Mouse (Mus musculus): ENCODE results near the gene Hoxc9.

Hoxc9 gene

GRCm38 (mm10) chr15:102967511-102968397 is 8.5 kb upstream of the Hoxc9 start:
- TF ChIP-seq NANOG (IDR thresholded peaks at IDR 0.05; ENCODE audit: borderline replicate concordance, low read length) (no peak), POU5F1 (IDR thresholded peaks at IDR 0.05; ENCODE audit: borderline replicate concordance, low read length) (no peak), CTCF (conservative IDR thresholded peaks at IDR 0.05; ENCODE audit: low read length) (no peak)
- Histone ChIP-seq H3K27me3 (ENCODE audit: insufficient read depth, low read length) (peaks cover 97% of the 10 kb centered on the region), H3K36me3 (ENCODE audit: insufficient read depth, low read length) (no peaks in the 10 kb centered on the region), H3K4me1 (replicated peaks; ENCODE audit: low read depth, low read length) (peaks cover 46% of the 10 kb centered on the region), H3K9me3 (ENCODE audit: low read length) (peaks cover 5% of the 10 kb centered on the region; the same call in 1 of the 2 replicates), H3K4me3 (replicated peaks; ENCODE audit: low read length) (peak overlapping the region; percentile 65)

GRCm38 (mm10) chr15:102969296-102969695 is 6.9 kb upstream of the Hoxc9 start:
- Histone ChIP-seq H3K27me3 (ENCODE audit: insufficient read depth, low read length) (peaks cover 97% of the 10 kb centered on the region), H3K4me1 (replicated peaks; ENCODE audit: low read depth, low read length) (peaks cover 42% of the 10 kb centered on the region), H3K4me3 (replicated peaks; ENCODE audit: low read length) (no peak overlapping the region), H3K36me3 (ENCODE audit: insufficient read depth, low read length) (no peaks in the 10 kb centered on the region), H3K9me3 (ENCODE audit: low read length) (peaks cover 13% of the 10 kb centered on the region; the same call in 1 of the 2 replicates)
- TF ChIP-seq POU5F1 (IDR thresholded peaks at IDR 0.05; ENCODE audit: borderline replicate concordance, low read length) (no peak), CTCF (conservative IDR thresholded peaks at IDR 0.05; ENCODE audit: low read length) (no peak), NANOG (IDR thresholded peaks at IDR 0.05; ENCODE audit: borderline replicate concordance, low read length) (no peak)

GRCm38 (mm10) chr15:102970740-102971139 is 5.5 kb upstream of the Hoxc9 start:
- peaks cover 38% of the 10 kb centered on the region for H3K4me1 ChIP-seq (replicated peaks; ENCODE audit: low read depth, low read length)
- peaks cover 96% of the 10 kb centered on the region for H3K27me3 ChIP-seq (ENCODE audit: insufficient read depth, low read length)
- H3K4me3 ChIP-seq (replicated peaks; ENCODE audit: low read length), result no peak overlapping the region
- peaks cover 13% of the 10 kb centered on the region; the same call in 1 of the 2 replicates for H3K9me3 ChIP-seq (ENCODE audit: low read length)
- no peaks in the 10 kb centered on the region for H3K36me3 ChIP-seq (ENCODE audit: insufficient read depth, low read length)
- no peak for TF ChIP-seq POU5F1 (IDR thresholded peaks at IDR 0.05; ENCODE audit: borderline replicate concordance, low read length)
- TF ChIP-seq CTCF (conservative IDR thresholded peaks at IDR 0.05; ENCODE audit: low read length), result peak; percentile 13; the same call in 1 of the 2 replicates

GRCm38 (mm10) chr15:102972254-102972653 is 4.0 kb upstream of the Hoxc9 start:
- no peaks in the 10 kb centered on the region for H3K36me3 ChIP-seq (ENCODE audit: insufficient read depth, low read length)
- peaks cover 37% of the 10 kb centered on the region for H3K4me1 ChIP-seq (replicated peaks; ENCODE audit: low read depth, low read length)
- no peak for TF ChIP-seq POU5F1 (IDR thresholded peaks at IDR 0.05; ENCODE audit: borderline replicate concordance, low read length)
- no peak for TF ChIP-seq NANOG (IDR thresholded peaks at IDR 0.05; ENCODE audit: borderline replicate concordance, low read length)
- TF ChIP-seq CTCF (conservative IDR thresholded peaks at IDR 0.05; ENCODE audit: low read length), result no peak
- H3K9me3 ChIP-seq (ENCODE audit: low read length), result peaks cover 13% of the 10 kb centered on the region; the same call in 1 of the 2 replicates
- no peak overlapping the region for H3K4me3 ChIP-seq (replicated peaks; ENCODE audit: low read length)
- peaks cover 97% of the 10 kb centered on the region for H3K27me3 ChIP-seq (ENCODE audit: insufficient read depth, low read length)

- Histone ChIP-seq H3K4me3 (replicated peaks; ENCODE audit: low read length) (no peak overlapping the region), H3K27me3 (ENCODE audit: insufficient read depth, low read length) (peaks cover 97% of the 10 kb centered on the region), H3K9me3 (ENCODE audit: low read length) (peaks cover 13% of the 10 kb centered on the region; the same call in 1 of the 2 replicates), H3K4me1 (replicated peaks; ENCODE audit: low read depth, low read length) (peaks cover 37% of the 10 kb centered on the region), H3K36me3 (ENCODE audit: insufficient read depth, low read length) (no peaks in the 10 kb centered on the region)
- TF ChIP-seq POU5F1 (IDR thresholded peaks at IDR 0.05; ENCODE audit: borderline replicate concordance, low read length) (no peak), CTCF (conservative IDR thresholded peaks at IDR 0.05; ENCODE audit: low read length) (no peak), NANOG (IDR thresholded peaks at IDR 0.05; ENCODE audit: borderline replicate concordance, low read length) (no peak)
Measured at GRCm38 (mm10) chr15:102972753-102973152, 3.5 kb upstream of the Hoxc9 start.

- no peaks in the 10 kb centered on the region for H3K36me3 ChIP-seq (ENCODE audit: insufficient read depth, low read length)
- no peak overlapping the region for H3K4me3 ChIP-seq (replicated peaks; ENCODE audit: low read length)
- H3K4me1 ChIP-seq (replicated peaks; ENCODE audit: low read depth, low read length), result peaks cover 35% of the 10 kb centered on the region
- H3K27me3 ChIP-seq (ENCODE audit: insufficient read depth, low read length), result peaks cover 99% of the 10 kb centered on the region
- TF ChIP-seq NANOG (IDR thresholded peaks at IDR 0.05; ENCODE audit: borderline replicate concordance, low read length), result no peak
- no peak for TF ChIP-seq POU5F1 (IDR thresholded peaks at IDR 0.05; ENCODE audit: borderline replicate concordance, low read length)
- no peak for TF ChIP-seq CTCF (conservative IDR thresholded peaks at IDR 0.05; ENCODE audit: low read length)
- peaks cover 13% of the 10 kb centered on the region; the same call in 1 of the 2 replicates for H3K9me3 ChIP-seq (ENCODE audit: low read length)
Measured at GRCm38 (mm10) chr15:102975034-102975433, 1.2 kb upstream of the Hoxc9 start.

- peaks cover 99% of the 10 kb centered on the region for H3K27me3 ChIP-seq (ENCODE audit: insufficient read depth, low read length)
- TF ChIP-seq CTCF (conservative IDR thresholded peaks at IDR 0.05; ENCODE audit: low read length) (no peak), NANOG (IDR thresholded peaks at IDR 0.05; ENCODE audit: borderline replicate concordance, low read length) (no peak), POU5F1 (IDR thresholded peaks at IDR 0.05; ENCODE audit: borderline replicate concordance, low read length) (no peak)
- H3K9me3 ChIP-seq (ENCODE audit: low read length), result peaks cover 13% of the 10 kb centered on the region; the same call in 1 of the 2 replicates
- H3K4me3 ChIP-seq (replicated peaks; ENCODE audit: low read length), result peak overlapping the region; percentile 37; the same call in 1 of the 2 replicates
- peaks cover 36% of the 10 kb centered on the region for H3K4me1 ChIP-seq (replicated peaks; ENCODE audit: low read depth, low read length)
- no peaks in the 10 kb centered on the region for H3K36me3 ChIP-seq (ENCODE audit: insufficient read depth, low read length)
Measured at GRCm38 (mm10) chr15:102975688-102976111, 539 bp upstream of the Hoxc9 start.

GRCm38 (mm10) chr15:102976631-102977422 is 588 bp downstream of the Hoxc9 start:
- Histone ChIP-seq H3K4me1 (replicated peaks; ENCODE audit: low read depth, low read length) (peaks cover 46% of the 10 kb centered on the region), H3K36me3 (ENCODE audit: insufficient read depth, low read length) (no peaks in the 10 kb centered on the region), H3K4me3 (replicated peaks; ENCODE audit: low read length) (peak overlapping the region; percentile 29; the same call in 1 of the 2 replicates), H3K9me3 (ENCODE audit: low read length) (peaks cover 13% of the 10 kb centered on the region; the same call in 1 of the 2 replicates), H3K27me3 (ENCODE audit: insufficient read depth, low read length) (peaks cover 99% of the 10 kb centered on the region)
- TF ChIP-seq NANOG (IDR thresholded peaks at IDR 0.05; ENCODE audit: borderline replicate concordance, low read length), result no peak
- no peak for TF ChIP-seq POU5F1 (IDR thresholded peaks at IDR 0.05; ENCODE audit: borderline replicate concordance, low read length)
- TF ChIP-seq CTCF (conservative IDR thresholded peaks at IDR 0.05; ENCODE audit: low read length), result no peak

Measured in E14TG2a.4 (cell line).